Mouse (Mus musculus) limb, embryonic 10.5 days (tissue): ENCODE measurements around the gene Nfkbid. TPM values are rescaled to one million over a fixed set of nuclear protein-coding genes. Genes with fewer than 3 reads are reported as not detected.

Source experiments
- DNase-seq: peaks from one replicate; pipeline ENCODE4 v3.0.0-alpha.2; 2017; ENCODE audit warnings: low spot score
- H3K27ac ChIP-seq: fragments of 300-500 bp; sonication (generic); 2 replicates; pipeline ENCODE4 v1.5.1; 2016; ENCODE audit warnings: mild to moderate bottlenecking
- H3K27me3 ChIP-seq: fragments of 300-500 bp; sonication (generic); 2 replicates; pipeline ENCODE4 v1.6.1; 2016; ENCODE audit warnings: low read depth, mild to moderate bottlenecking; ENCODE audit not compliant: poor library complexity, severe bottlenecking
- H3K36me3 ChIP-seq: fragments of 300-500 bp; sonication (generic); 2 replicates; pipeline ENCODE4 v1.6.1; 2016; ENCODE audit warnings: mild to moderate bottlenecking, moderate library complexity
- H3K4me1 ChIP-seq: fragments of 300-500 bp; sonication (generic); 2 replicates; pipeline ENCODE4 v1.6.1; 2016
- H3K4me3 ChIP-seq: fragments of 300-500 bp; sonication (generic); 2 replicates; pipeline ENCODE4 v1.5.1; 2016; ENCODE audit warnings: mild to moderate bottlenecking, moderate library complexity
- H3K9me3 ChIP-seq: fragments of 300-500 bp; sonication (generic); replicated peaks from 2 replicates; pipeline ENCODE4 v1.6.1; 2016; ENCODE audit warnings: mild to moderate bottlenecking
- WGBS: fragments of 180-500 bp; shearing (Covaris S2); methylation state at CpG from one replicate; pipeline ENCODE4 v1.1.7; 2016; 5-methylcytosine and 5-hydroxymethylcytosine counted together
- polyA plus RNA-seq: library from polyadenylated mRNA; unstranded; fragments of >200 nt; fragmentation: Nextera tagmentation; extraction: Ambion mirVana; gene quantifications from 2 replicates; pipeline ENCODE4 v1.2.1, GENCODE M21; 2016

Nfkbid gene
- polyA plus RNA-seq, 1 experiment from 2014 or later = 1.2 TPM

DNA sequence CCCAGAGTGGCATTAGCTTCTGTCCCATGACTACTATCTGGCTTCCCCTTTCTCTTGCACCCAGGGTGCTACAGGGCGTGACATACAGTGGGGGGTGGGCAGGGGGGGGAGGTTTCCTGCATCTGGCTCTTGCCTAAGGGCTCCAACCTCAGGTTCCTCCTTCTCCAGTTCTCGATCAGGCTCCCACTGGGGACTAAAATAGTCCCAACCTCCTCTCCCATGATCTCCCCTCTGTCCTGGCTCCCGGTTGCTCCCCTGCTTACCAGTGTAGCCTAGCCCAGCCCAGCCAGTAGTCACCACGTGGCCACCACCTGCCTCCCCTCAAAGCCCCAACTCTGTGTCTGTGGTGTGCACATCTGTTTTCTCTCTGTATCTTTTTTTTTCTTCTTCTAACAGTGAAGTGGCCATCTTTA, 8.8 kb upstream of the Nfkbid start:
- Histone ChIP-seq H3K27me3 (no peaks in the 10 kb centered on the region), H3K4me3 (no peak overlapping the region), H3K27ac (no peak overlapping the region), H3K9me3 (no peaks in the 10 kb centered on the region), H3K36me3 (no peaks in the 10 kb centered on the region), H3K4me1 (no peaks in the 10 kb centered on the region)
- WGBS = 55% methylated on average over 4 of the region's 4 CpGs
- DNase-seq = no peak

DNA sequence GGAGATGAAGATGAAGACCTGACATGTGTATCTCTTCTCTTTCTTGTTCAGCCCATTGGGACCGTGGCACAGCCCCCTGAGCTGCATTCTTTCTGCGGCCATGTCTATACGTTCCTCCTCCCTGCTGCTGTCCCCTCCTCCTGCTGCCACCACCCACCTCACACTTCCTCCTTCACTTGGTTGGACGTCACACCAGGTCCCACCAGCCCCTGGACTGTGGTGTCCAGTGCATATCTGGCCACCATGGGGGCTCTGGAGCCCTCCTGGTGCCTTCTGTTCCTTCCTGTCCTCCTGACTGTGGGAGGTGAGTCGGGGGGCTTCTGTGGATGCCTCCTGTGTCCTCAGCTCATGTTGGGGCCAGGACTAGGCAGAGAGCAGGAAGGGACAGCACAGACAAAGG, 7.9 kb upstream of the Nfkbid start, which contains the start of gene Tyrobp:
Tyrobp (plus strand) TSS at position 165 of the 400 bp plus-strand sequence.
- Histone ChIP-seq H3K4me3 (no peak within 1 kb of the TSS), H3K36me3 (no peaks in the 10 kb centered on the region), H3K4me1 (no peaks in the 10 kb centered on the region), H3K27ac (no peak within 1 kb of the TSS), H3K27me3 (no peaks in the 10 kb centered on the region), H3K9me3 (no peaks in the 10 kb centered on the region)
- WGBS = 81% methylated on average over 5 of the region's 5 CpGs
- no peak for DNase-seq

DNA sequence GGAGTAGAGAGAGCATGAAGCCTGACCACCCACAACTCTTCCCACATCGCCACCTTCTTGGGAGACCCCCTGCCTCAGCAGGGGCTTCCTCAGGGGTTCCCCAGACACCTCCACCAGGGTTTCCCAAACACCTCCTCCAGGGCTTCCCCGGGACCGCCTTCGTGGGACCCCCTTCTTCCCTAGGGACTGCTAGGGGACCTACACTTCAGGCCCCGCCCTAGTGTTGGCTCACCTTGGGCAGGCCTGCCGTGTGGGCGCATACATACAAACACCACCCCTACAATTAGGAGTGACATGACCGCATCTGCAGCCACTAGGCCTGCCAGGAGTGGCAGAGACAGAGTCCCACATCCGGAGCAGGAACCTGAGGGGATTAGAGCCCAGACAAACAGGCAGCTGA, 3.7 kb upstream of the Nfkbid start:
- peaks cover 17% of the 10 kb centered on the region for H3K4me1 ChIP-seq
- H3K27ac ChIP-seq = no peak overlapping the region
- no peaks in the 10 kb centered on the region; the same call in 1 of the 2 replicates for H3K9me3 ChIP-seq
- H3K27me3 ChIP-seq = peaks cover 36% of the 10 kb centered on the region
- whole genome bisulfite sequencing = 71% methylated on average over 9 of the region's 9 CpGs
- DNase-seq = no peak
- no peaks in the 10 kb centered on the region for H3K36me3 ChIP-seq
- no peak overlapping the region for H3K4me3 ChIP-seq

DNA sequence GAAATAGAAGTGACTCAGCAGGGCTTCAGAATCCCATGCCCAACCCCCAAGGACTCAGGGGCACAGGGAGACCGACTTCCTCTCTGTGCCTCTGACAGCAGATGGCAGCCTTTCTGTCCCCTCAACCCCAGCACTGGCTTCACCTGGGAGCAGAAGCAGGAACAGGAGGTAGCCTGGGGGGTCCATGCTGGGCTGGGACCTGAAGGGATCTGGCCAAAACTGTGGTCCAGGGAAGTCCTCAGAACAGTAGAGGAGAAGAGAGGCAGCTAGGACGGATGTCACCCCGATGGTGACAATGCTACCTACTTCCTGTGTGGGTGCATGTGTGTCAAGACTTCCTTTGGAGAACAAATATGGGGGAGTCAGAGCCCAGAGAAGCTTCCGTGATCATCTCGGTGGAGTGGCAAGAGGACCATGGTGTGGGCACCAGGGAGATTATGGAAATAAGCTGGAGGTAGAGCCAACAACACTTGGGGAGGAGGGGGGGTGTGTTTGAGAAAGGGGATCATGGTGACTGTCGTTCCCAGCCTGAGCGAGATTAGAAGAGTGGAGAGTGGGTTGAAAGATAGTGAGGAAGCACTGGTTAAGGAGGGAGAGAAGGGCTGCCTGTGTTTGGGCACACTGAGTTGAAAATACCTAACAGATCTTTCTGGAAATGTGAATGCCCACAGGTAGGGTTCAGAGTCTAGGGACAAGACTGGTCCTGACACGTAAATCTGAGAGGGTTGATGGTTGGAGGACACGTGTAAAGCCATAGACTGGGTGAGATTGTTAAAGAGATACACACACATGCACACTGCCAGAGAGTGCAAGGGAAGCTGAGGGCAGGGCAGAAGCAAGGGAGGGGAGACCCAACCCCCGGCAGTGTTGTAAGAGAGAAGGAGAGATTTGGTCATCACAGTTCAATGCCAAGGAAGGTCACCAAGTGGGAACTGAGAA, 1.7 kb upstream of the Nfkbid start, which contains the start of gene Hcst:
Hcst (minus strand) TSS at position 294 of the 939 bp plus-strand sequence.
- H3K9me3 ChIP-seq = no peaks in the 10 kb centered on the region; the same call in 1 of the 2 replicates
- no peaks in the 10 kb centered on the region for H3K36me3 ChIP-seq
- no peak within 1 kb of the TSS for H3K4me3 ChIP-seq
- H3K27me3 ChIP-seq = peaks cover 51% of the 10 kb centered on the region
- WGBS = 77% methylated on average over 10 of the region's 10 CpGs
- peaks cover 22% of the 10 kb centered on the region for H3K4me1 ChIP-seq
- no peak for DNase-seq
- no peak within 1 kb of the TSS for H3K27ac ChIP-seq

DNA sequence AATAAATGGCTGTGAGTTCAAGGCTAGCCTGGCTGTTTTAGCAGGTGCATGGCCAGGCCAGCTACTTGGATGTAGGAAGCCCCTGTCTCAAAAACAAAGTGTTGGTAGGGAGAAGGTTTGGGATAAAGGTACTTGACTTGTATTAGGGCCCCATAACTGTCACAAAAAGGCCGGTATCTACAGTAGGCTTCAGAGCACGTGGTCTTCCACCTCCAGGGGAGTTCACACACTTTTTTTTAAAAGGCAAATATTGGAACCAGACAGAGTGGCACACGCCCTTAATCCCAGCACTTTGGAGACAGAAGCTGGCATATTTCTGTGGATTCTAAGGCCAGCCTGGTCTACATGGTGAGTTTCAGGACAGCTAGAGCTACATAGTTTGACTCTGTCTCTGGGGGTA, 859 bp upstream of the Nfkbid start:
- peaks cover 51% of the 10 kb centered on the region for H3K27me3 ChIP-seq
- H3K36me3 ChIP-seq = peaks cover 6% of the 10 kb centered on the region
- H3K27ac ChIP-seq = no peak overlapping the region
- no peaks in the 10 kb centered on the region; the same call in 1 of the 2 replicates for H3K9me3 ChIP-seq
- peaks cover 22% of the 10 kb centered on the region for H3K4me1 ChIP-seq
- no peak overlapping the region for H3K4me3 ChIP-seq
- 84% methylated on average over 3 of the region's 3 CpGs for WGBS
- DNase-seq = no peak

DNA sequence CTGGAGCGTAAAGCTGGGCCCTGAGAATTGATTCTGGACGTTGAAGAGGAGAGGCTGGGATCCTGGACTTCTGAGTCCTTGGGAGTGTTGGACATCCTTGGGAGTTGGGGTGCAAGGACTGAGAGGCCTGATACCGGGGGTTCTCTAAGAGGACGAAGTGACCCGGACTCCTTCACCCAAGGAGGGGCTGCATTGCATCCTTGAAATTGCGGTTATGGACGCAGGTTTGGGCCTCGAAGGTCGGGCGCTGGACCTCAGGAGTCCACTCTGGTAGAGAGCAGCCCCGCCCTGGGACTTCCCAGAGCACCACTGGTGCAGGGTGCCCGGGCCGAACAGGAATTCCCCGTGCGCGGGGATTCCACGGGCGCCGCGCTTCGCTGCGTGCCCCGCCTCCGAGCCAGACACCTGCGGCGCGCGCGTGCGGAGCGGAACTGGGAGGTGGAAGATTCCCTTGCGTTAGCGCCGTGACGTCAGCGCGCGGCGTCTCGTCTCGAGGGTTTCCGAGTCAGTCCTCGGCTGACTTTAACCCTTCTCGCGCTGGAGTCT, 431 bp downstream of the Nfkbid start:
- Histone ChIP-seq H3K9me3 (no peaks in the 10 kb centered on the region; the same call in 1 of the 2 replicates), H3K36me3 (peaks cover 8% of the 10 kb centered on the region), H3K27me3 (peaks cover 51% of the 10 kb centered on the region), H3K4me1 (peaks cover 22% of the 10 kb centered on the region), H3K4me3 (peak overlapping the region; percentile 70), H3K27ac (peak overlapping the region; percentile 54)
- under 1% methylated on average over 45 of the region's 45 CpGs for WGBS
- peak; percentile 85 for DNase-seq

DNA sequence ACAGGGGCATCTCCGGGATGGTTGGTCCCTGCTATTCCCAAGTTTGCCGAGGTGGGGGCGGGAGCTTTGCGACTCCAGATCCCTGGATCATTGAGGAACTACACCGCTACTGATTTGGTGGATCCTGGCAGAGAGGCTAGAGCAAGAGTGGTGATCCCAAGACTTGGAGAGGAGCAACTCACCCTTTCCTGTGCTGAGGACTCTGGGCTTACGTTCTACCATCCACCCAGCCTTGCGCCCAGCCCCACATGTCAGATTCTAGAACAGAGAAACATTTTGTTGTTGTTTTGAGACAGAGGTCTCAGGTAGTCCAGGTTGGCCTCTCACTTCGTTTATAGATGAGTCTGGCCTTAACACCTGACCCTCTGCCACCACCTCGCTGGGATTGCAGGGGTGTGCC, 1.0 kb downstream of the Nfkbid start:
- no peak for DNase-seq
- H3K4me3 ChIP-seq = peak overlapping the region; percentile 70
- peaks cover 8% of the 10 kb centered on the region for H3K36me3 ChIP-seq
- no peaks in the 10 kb centered on the region; the same call in 1 of the 2 replicates for H3K9me3 ChIP-seq
- peaks cover 51% of the 10 kb centered on the region for H3K27me3 ChIP-seq
- H3K27ac ChIP-seq = peak overlapping the region; percentile 54; the same call in 1 of the 2 replicates
- peaks cover 22% of the 10 kb centered on the region for H3K4me1 ChIP-seq
- 15% methylated on average over 9 of the region's 9 CpGs for WGBS

DNA sequence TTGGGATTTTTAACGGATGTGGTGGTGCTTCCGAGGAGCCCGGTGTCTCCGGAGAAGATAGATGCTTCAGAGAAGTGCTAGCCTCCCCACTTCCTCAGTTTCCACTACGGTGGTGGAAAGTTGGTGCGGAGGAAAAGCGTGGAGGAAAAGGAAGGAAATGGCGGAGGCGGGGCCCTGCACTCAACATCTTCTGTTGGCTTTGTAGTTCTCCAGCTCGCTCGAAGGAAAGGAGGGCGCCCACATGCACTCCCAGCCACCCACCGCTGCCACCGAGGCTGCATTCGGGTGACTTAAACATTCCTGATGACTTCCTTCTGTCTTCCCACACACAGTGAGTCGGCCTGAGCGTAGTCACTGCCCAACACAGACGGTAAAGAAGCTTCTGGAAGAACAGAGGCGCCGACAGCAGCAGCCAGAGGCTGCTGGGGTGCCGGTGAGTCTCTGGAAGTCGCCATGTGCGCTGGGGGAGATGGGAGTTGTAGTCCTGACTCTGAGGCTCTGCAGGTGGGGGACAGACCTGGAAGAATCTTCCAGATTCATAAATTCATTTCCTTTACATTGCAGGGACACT, 1.6 kb downstream of the Nfkbid start:
- H3K4me3 ChIP-seq = peak overlapping the region; percentile 70
- no peak for DNase-seq
- peak overlapping the region; percentile 34; the same call in 1 of the 2 replicates for H3K27ac ChIP-seq
- WGBS = 51% methylated on average over 23 of the region's 23 CpGs
- H3K9me3 ChIP-seq = no peaks in the 10 kb centered on the region; the same call in 1 of the 2 replicates
- H3K36me3 ChIP-seq = peaks cover 8% of the 10 kb centered on the region
- H3K4me1 ChIP-seq = peaks cover 22% of the 10 kb centered on the region
- H3K27me3 ChIP-seq = peaks cover 51% of the 10 kb centered on the region

DNA sequence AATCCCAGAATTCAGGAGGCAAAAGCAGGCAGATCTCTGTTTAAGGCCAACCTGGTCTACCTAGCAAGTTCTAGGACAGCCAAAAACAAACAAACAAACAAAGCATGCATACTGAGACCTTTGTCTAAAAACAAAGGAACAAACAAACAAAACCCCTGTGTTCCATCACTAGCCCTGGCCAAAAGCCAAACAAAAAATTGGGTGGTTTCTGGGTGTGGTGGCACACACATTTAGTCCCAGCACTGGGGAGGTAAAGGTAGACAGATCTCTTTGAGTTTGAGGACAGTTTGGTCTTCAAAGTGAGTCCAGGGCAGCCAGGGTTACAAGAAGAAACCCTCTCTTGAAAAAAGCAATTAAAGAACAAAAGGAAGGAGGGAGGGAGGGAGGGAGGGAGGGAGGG, 7.8 kb downstream of the Nfkbid start:
- Histone ChIP-seq H3K27ac (no peak overlapping the region), H3K9me3 (no peaks in the 10 kb centered on the region), H3K4me1 (no peaks in the 10 kb centered on the region), H3K4me3 (no peak overlapping the region), H3K36me3 (peaks cover 8% of the 10 kb centered on the region), H3K27me3 (no peaks in the 10 kb centered on the region)
- no peak for DNase-seq

DNA sequence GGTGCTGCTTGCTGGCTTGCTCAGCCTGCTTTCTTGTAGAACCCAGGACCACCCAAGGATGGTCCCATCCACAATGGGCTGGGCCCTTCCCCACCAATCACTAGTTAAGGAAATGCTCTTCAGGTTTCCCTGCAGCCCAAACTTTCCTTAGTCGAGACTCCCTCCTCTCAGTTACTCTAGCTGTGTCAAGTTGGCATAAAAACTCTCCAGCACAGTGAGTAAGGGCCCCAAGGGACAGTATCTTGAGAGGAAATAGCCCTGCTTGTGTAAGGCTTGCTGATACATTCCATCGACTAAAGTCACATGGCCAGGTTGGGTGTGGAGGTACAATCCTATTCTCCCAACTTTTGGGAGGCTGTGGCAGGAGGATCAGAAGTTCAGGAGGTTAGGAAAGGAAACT, 8.7 kb downstream of the Nfkbid start:
- Histone ChIP-seq H3K4me3 (no peak overlapping the region), H3K9me3 (no peaks in the 10 kb centered on the region), H3K27me3 (peaks cover 6% of the 10 kb centered on the region), H3K27ac (no peak overlapping the region), H3K4me1 (no peaks in the 10 kb centered on the region), H3K36me3 (peaks cover 6% of the 10 kb centered on the region)
- WGBS = 65% methylated on average over 2 of the region's 2 CpGs
- no peak for DNase-seq

DNA sequence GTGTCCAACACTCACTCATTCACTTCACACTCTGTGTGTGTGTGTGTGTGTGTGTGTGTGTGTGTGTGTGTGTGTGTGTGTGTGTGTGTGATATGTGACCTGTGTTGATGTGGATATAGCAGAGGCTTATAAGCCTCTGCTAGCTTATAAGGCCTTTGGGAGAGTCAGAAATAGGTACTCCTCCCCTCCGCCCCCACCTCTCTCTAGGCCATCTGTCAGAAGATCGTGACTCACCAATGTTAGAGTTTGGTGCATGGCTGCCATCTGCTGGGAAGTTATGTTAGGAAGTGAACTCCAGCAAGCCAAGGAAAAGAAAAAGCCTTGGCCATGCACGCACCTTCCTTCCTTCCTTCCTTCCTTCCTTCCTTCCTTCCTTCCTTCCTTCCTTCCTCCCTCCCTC, 10.3 kb downstream of the Nfkbid start:
- H3K4me1 ChIP-seq = no peaks in the 10 kb centered on the region
- no peak for DNase-seq
- H3K36me3 ChIP-seq = no peaks in the 10 kb centered on the region
- H3K27ac ChIP-seq = no peak overlapping the region
- H3K4me3 ChIP-seq = no peak overlapping the region
- peaks cover 22% of the 10 kb centered on the region for H3K27me3 ChIP-seq
- H3K9me3 ChIP-seq = no peaks in the 10 kb centered on the region
- WGBS = 14% methylated on average over 3 of the region's 3 CpGs

DNA sequence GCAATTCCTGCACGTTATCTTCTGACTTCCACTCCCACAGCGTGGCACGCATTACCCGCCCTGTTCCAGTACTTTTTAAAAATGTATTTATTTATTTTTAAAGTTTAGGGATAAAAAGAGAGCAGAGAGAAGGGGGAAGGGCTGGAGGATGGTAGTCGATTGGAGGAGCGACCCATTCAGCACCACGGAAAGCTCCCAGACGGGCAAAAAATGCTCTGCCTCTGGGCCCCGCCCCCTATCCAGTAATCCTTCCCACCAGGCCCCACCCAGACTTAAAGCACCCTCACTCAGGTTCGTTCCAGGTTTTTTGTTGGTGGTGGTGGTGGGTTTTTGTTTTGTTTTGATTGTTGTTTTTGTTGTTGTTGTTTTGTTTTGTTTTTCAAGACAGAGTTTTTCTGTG, 12.7 kb downstream of the Nfkbid start:
- Histone ChIP-seq H3K36me3 (no peaks in the 10 kb centered on the region), H3K27ac (no peak overlapping the region), H3K4me3 (no peak overlapping the region), H3K27me3 (peaks cover 41% of the 10 kb centered on the region), H3K9me3 (no peaks in the 10 kb centered on the region), H3K4me1 (no peaks in the 10 kb centered on the region)
- DNase-seq = peak; percentile 73
- 2% methylated on average over 10 of the region's 10 CpGs for WGBS

DNA sequence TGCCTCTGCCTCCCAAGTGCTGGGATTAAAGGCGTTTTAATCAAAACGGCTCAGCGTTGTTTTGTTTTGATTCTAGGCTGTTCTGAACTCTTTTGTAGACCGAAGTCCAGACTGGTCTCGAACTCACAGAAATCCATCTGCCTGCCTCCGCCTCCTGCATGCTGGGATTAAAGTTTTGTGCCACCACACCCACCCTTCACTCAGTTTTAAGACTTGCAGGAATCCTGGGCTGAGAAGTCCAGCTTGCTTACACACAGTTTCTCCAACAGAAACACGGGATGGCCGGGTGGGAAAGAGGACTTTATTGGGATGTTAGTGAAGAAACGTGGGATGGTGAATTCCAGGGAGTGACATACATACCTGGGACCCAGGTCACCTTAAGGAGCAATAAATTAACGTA, 13.2 kb downstream of the Nfkbid start:
- DNase-seq = no peak
- no peaks in the 10 kb centered on the region for H3K4me1 ChIP-seq
- H3K27ac ChIP-seq = no peak overlapping the region
- WGBS = 70% methylated on average over 10 of the region's 10 CpGs
- no peaks in the 10 kb centered on the region for H3K9me3 ChIP-seq
- no peak overlapping the region for H3K4me3 ChIP-seq
- peaks cover 45% of the 10 kb centered on the region for H3K27me3 ChIP-seq
- H3K36me3 ChIP-seq = no peaks in the 10 kb centered on the region
